Mouse (Mus musculus) ES-Bruce4 (cell line): ENCODE data around the gene 4931406P16Rik. TPM values are rescaled to one million over a fixed set of nuclear protein-coding genes. Genes with fewer than 3 reads are reported as not detected.

Experiments used
- H3K27ac ChIP-seq: 2 replicates; pipeline ENCODE4 v1.5.1; 2012; ENCODE audit warnings: low read length, inconsistent platforms; ENCODE audit not compliant: insufficient read depth
- H3K27me3 ChIP-seq: 2 replicates; pipeline ENCODE4 v1.6.1; 2012; ENCODE audit warnings: mild to moderate bottlenecking, low read length, inconsistent platforms; ENCODE audit not compliant: control insufficient read depth, poor library complexity, insufficient read depth, severe bottlenecking
- H3K36me3 ChIP-seq: 2 replicates; pipeline ENCODE4 v1.6.1; 2012; ENCODE audit warnings: inconsistent platforms, mild to moderate bottlenecking, low read length, moderate library complexity; ENCODE audit not compliant: control insufficient read depth, poor library complexity, insufficient read depth, severe bottlenecking
- H3K4me1 ChIP-seq: one replicate; pipeline ENCODE4 v1.8.1; 2011; ENCODE audit warnings: low read length; ENCODE audit not compliant: control insufficient read depth, insufficient read depth
- H3K4me3 ChIP-seq: 2 replicates; pipeline ENCODE4 v1.5.1; 2011; ENCODE audit warnings: low read depth, mild to moderate bottlenecking, low read length
- H3K9ac ChIP-seq: 2 replicates; pipeline ENCODE4 v1.6.1; 2012; ENCODE audit warnings: low read depth, mild to moderate bottlenecking, inconsistent platforms; ENCODE audit not compliant: poor library complexity, severe bottlenecking
- H3K9me3 ChIP-seq: replicated peaks from 2 replicates; pipeline ENCODE4 v1.6.1; 2012; ENCODE audit warnings: mild to moderate bottlenecking, low read length, inconsistent platforms; ENCODE audit not compliant: control insufficient read depth, poor library complexity, insufficient read depth, severe bottlenecking
- CTCF ChIP-seq: IDR thresholded peaks from one replicate; pipeline ENCODE4 v1.8.1; 2011; ENCODE audit warnings: low read depth, low read length
- EP300 ChIP-seq: IDR thresholded peaks from 2 replicates; pipeline ENCODE4 v1.6.1; 2011; ENCODE audit warnings: low read depth, low read length; ENCODE audit not compliant: insufficient read depth
- POLR2A ChIP-seq: IDR thresholded peaks from one replicate; pipeline ENCODE4 v1.8.1; 2011; ENCODE audit warnings: low read length; ENCODE audit not compliant: insufficient read depth
- polyA plus RNA-seq: library from polyadenylated mRNA; stranded (reverse); fragments of >200 nt; gene quantifications from 2 replicates; pipeline ENCODE4 v1.2.4, GENCODE M21; 2011; ENCODE audit warnings: low read depth; ENCODE audit not compliant: missing spikeins, insufficient read depth, insufficient read length

4931406P16Rik gene
- polyA plus RNA-seq, 1 experiment: 82.5 TPM

- Histone ChIP-seq H3K4me3 (no peak overlapping the region), H3K4me1 (no peaks in the 10 kb centered on the region), H3K36me3 (no peaks in the 10 kb centered on the region), H3K9ac (no peak overlapping the region), H3K27me3 (no peaks in the 10 kb centered on the region), H3K27ac (no peak overlapping the region), H3K9me3 (no peaks in the 10 kb centered on the region)
- TF ChIP-seq CTCF (no peak), POLR2A (no peak), EP300 (no peak)
Observed at GRCm38 (mm10) chr7:34319957-34320356, 6.6 kb upstream of the 4931406P16Rik start.

- Histone ChIP-seq H3K4me1 (no peaks in the 10 kb centered on the region), H3K36me3 (no peaks in the 10 kb centered on the region), H3K9me3 (no peaks in the 10 kb centered on the region), H3K27ac (no peak overlapping the region), H3K9ac (no peak overlapping the region), H3K27me3 (no peaks in the 10 kb centered on the region), H3K4me3 (no peak overlapping the region)
- TF ChIP-seq POLR2A (no peak), CTCF (no peak), EP300 (no peak)
Observed at GRCm38 (mm10) chr7:34319123-34319522, 5.8 kb upstream of the 4931406P16Rik start.

GRCm38 (mm10) chr7:34317901-34318476, 4.6 kb upstream of the 4931406P16Rik start:
- Histone ChIP-seq H3K27me3 (no peaks in the 10 kb centered on the region), H3K9me3 (no peaks in the 10 kb centered on the region), H3K4me1 (no peaks in the 10 kb centered on the region), H3K36me3 (no peaks in the 10 kb centered on the region), H3K4me3 (no peak overlapping the region), H3K27ac (no peak overlapping the region), H3K9ac (no peak overlapping the region)
- no peak for TF ChIP-seq CTCF
- no peak for TF ChIP-seq POLR2A
- no peak for TF ChIP-seq EP300

GRCm38 (mm10) chr7:34312786-34313442, 437 bp downstream of the 4931406P16Rik start:
- H3K9me3 ChIP-seq: no peaks in the 10 kb centered on the region
- no peaks in the 10 kb centered on the region for H3K36me3 ChIP-seq
- peak overlapping the region; percentile 69 for H3K4me3 ChIP-seq
- no peak overlapping the region for H3K27ac ChIP-seq
- H3K9ac ChIP-seq: peak overlapping the region; percentile 94
- H3K27me3 ChIP-seq: no peaks in the 10 kb centered on the region
- no peak for TF ChIP-seq EP300
- no peak for TF ChIP-seq CTCF
- no peak for TF ChIP-seq POLR2A
- no peaks in the 10 kb centered on the region for H3K4me1 ChIP-seq

- Histone ChIP-seq H3K9me3 (no peaks in the 10 kb centered on the region), H3K36me3 (no peaks in the 10 kb centered on the region), H3K27me3 (no peaks in the 10 kb centered on the region), H3K9ac (no peak overlapping the region), H3K4me1 (no peaks in the 10 kb centered on the region), H3K4me3 (no peak overlapping the region), H3K27ac (no peak overlapping the region)
- TF ChIP-seq POLR2A (no peak), CTCF (no peak), EP300 (no peak)
Observed at GRCm38 (mm10) chr7:34309186-34309764, 4.1 kb downstream of the 4931406P16Rik start.

- TF ChIP-seq POLR2A: no peak
- no peak for TF ChIP-seq CTCF
- no peak for TF ChIP-seq EP300
- Histone ChIP-seq H3K36me3 (no peaks in the 10 kb centered on the region), H3K4me1 (no peaks in the 10 kb centered on the region), H3K9ac (no peak overlapping the region), H3K27ac (no peak overlapping the region), H3K4me3 (no peak overlapping the region), H3K27me3 (no peaks in the 10 kb centered on the region), H3K9me3 (no peaks in the 10 kb centered on the region)
Observed at GRCm38 (mm10) chr7:34308586-34308985, 4.8 kb downstream of the 4931406P16Rik start.
